Mouse (Mus musculus) brain, embryonic 14.5 days (tissue): ENCODE measurements around the gene Ibtk.

Experiments
- CTCF ChIP-seq: fragments of 200-500 bp; IDR thresholded peaks from 2 replicates; pipeline ENCODE4 v1.5.1; 2012; ENCODE audit warnings: inconsistent platforms, mild to moderate bottlenecking, moderate library complexity, borderline replicate concordance; ENCODE audit not compliant: insufficient read depth, insufficient read length; ENCODE audit errors: extremely low read depth
- POLR2A ChIP-seq: fragments of 200-500 bp; IDR thresholded peaks from 2 replicates; pipeline ENCODE4 v1.6.1; 2012; ENCODE audit warnings: mild to moderate bottlenecking, inconsistent platforms, borderline replicate concordance; ENCODE audit not compliant: poor library complexity, insufficient read depth, insufficient read length, severe bottlenecking; ENCODE audit errors: extremely low read depth

DNA sequence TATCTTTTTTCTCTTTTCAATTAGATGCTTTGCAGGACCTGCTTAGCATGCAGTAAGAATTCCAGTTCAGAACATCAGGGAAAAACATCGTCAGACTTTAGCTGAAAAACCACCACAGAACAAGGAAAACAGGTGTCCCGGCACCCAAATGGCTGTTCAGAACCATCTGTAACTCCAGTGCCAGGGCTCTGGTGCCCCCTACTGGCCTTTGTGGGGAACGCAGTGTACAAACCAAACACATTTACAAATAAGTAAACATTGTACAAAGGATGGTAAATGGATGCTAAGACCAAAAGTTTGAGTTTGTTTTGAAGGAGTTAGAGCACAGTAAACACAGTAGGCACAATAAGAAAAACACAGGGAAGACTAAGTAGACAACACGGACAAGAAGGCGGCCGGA lies 64.1 kb downstream of the Ibtk start:
- TF ChIP-seq POLR2A: no peak
- TF ChIP-seq CTCF: peak; percentile 52; the same call in 1 of the 2 replicates
